Comparison of ENCODE assay signal across 17 mouse cellular contexts in genomic region chr3:76301026-76301773, GRCm38 (mm10).
DNase-seq lines count a peak whose midpoint lies in the region; TF ChIP-seq lines count a peak whose summit lies in the region.
"Had no signal": no experiment of that assay in that cellular context is flagged by ENCODE, and none has a peak within 500 bp of the region (broad histone marks: within the 10 kb centered on the region; RNA-seq: fewer than 3 reads in every experiment).

No protein-coding gene starts in this region.

- no peak for TF ChIP-seq CTCF in layer of hippocampus, adult 2 months (conservative IDR thresholded peaks at IDR 0.05)

- H3K4me3 ChIP-seq in layer of hippocampus, adult 2 months: no peak overlapping the region
- H3K4me3 ChIP-seq: embryonic facial prominence, embryonic 13.5 days; forebrain, embryonic 12.5 days; gastrocnemius, adult 2 months; heart, embryonic 10.5 days; hindbrain, embryonic 12.5 days had no signal

- no peak overlapping the region for H3K27ac ChIP-seq in layer of hippocampus, adult 2 months
- H3K27ac ChIP-seq: embryonic facial prominence, embryonic 13.5 days; forebrain, embryonic 12.5 days; gastrocnemius, adult 2 months; heart, embryonic 10.5 days; hindbrain, embryonic 12.5 days had no signal

- peak; percentile 11 for DNase-seq in retina, embryonic 14.5 days (ENCODE audit: low spot score)
- DNase-seq in retina, postnatal 1 day: no peak
- peak; percentile 16 to 40 for DNase-seq in cerebellum, adult 18-20 months
- peak; percentile 47 for DNase-seq in cerebellum, adult 9-11 months
- no peak for DNase-seq in layer of hippocampus, adult 2 months (ENCODE audit: low spot score in 2 of 2)
- no peak for DNase-seq in spleen, postnatal 36 days (ENCODE audit: low spot score in 2 of 2)
- no peak for DNase-seq in spleen, adult 18-20 months
- DNase-seq: adrenal gland, postnatal 14 days; gastrocnemius, adult 2 months; gastrocnemius, postnatal 36 days; heart, adult 11 months; heart, postnatal 10 days; heart, postnatal 4 days had no signal

Comparison
In these comparisons a context has a peak if more than half of its experiments do, and no peak if none do; other contexts are left out.
1. DNase-seq: peak in retina, embryonic 14.5 days (single experiment), cerebellum, adult 18-20 months (2 of 2) and cerebellum, adult 9-11 months (single experiment); none in retina, postnatal 1 day (single experiment), layer of hippocampus, adult 2 months (0 of 2), spleen, postnatal 36 days (0 of 2) and spleen, adult 18-20 months (0 of 2).